Mouse (Mus musculus) hindbrain, embryonic 16.5 days (tissue): ENCODE measurements at regions not wholly inside any gene's neighbourhood (a gene's known extent, or its start where the extent isn't known, plus 50 kb on each side); places are given as distances from the start of the nearest gene placed in this dataset.

Experiments used
- ATAC-seq: fragments of 200-750 bp; cut with Nextera tagmentation; 2 replicates; pipeline ENCODE4 v1.8.0; 2017; ENCODE audit warnings: moderate TSS enrichment, moderate library complexity
- H3K27ac ChIP-seq: fragments of 300-500 bp; sonication (generic); 2 replicates; pipeline ENCODE4 v1.5.1; 2014; ENCODE audit warnings: low read depth, mild to moderate bottlenecking, control low read depth, low read length, moderate library complexity
- H3K27me3 ChIP-seq: fragments of 300-500 bp; sonication (generic); replicated peaks from 2 replicates; pipeline ENCODE4 v1.6.1; 2014; ENCODE audit warnings: low read length; ENCODE audit not compliant: control insufficient read depth, insufficient read depth
- H3K36me3 ChIP-seq: fragments of 300-500 bp; sonication (generic); 2 replicates; pipeline ENCODE4 v1.6.1; 2014; ENCODE audit warnings: mild to moderate bottlenecking, low read length, moderate library complexity, mixed read lengths; ENCODE audit not compliant: control insufficient read depth, insufficient read depth
- H3K4me1 ChIP-seq: fragments of 300-500 bp; sonication (generic); 2 replicates; pipeline ENCODE4 v1.6.1; 2014; ENCODE audit warnings: low read depth, low read length; ENCODE audit not compliant: control insufficient read depth, insufficient read depth
- H3K4me2 ChIP-seq: fragments of 300-500 bp; sonication (generic); 2 replicates; pipeline ENCODE4 v1.6.1; 2014; ENCODE audit warnings: mild to moderate bottlenecking, low read length, control low read depth, moderate library complexity
- H3K4me3 ChIP-seq: fragments of 300-500 bp; sonication (generic); 2 replicates; pipeline ENCODE4 v1.5.1; 2014; ENCODE audit warnings: mild to moderate bottlenecking, low read length, control low read depth, moderate library complexity
- H3K9ac ChIP-seq: fragments of 300-500 bp; sonication (generic); 2 replicates; pipeline ENCODE4 v1.6.1; 2014; ENCODE audit warnings: low read depth, mild to moderate bottlenecking, control low read depth, low read length, moderate library complexity
- H3K9me3 ChIP-seq: fragments of 300-500 bp; sonication (generic); 2 replicates; pipeline ENCODE4 v1.6.1; 2014; ENCODE audit warnings: mild to moderate bottlenecking, low read length, moderate library complexity; ENCODE audit not compliant: control insufficient read depth
- WGBS: fragments of 180-500 bp; shearing (Covaris S2); extraction: QIAGEN DNeasy Blood & Tissue Kit; methylation state at CpG from one replicate; pipeline ENCODE4 v1.1.7; 2014; 5-methylcytosine and 5-hydroxymethylcytosine counted together

DNA sequence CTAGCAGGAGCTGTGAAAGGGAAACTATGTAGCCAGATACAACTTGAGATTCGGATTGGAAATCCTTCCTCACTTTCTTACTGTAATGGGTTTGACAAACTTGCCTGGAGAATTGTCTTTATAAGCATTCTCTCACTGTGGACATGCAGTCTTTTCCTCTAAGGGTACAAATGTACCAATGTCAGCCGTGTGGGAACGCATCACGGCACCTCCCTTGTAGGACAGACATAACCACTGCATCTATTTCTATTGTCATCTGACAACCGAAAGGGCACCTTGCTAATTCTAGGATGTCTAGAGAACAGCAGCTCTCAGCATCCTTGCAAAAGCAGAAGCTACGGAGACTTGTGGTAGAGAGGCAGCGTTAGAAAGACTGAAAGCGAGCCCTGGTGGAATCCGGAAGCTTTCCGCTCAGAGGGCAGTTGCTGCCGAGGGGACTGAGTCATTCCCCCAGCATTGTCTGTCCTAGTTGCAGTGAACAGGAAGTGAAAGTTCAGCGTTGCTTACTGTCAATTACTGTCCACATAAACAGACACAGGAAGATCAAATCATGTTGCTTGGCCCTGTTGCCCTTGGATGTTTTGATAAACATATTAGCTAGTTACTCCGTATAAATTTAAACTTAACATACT is 83.5 kb upstream of the Hgf start:
- Histone ChIP-seq H3K4me1 (no peaks in the 10 kb centered on the region; the same call in 1 of the 2 replicates), H3K9me3 (no peaks in the 10 kb centered on the region), H3K27me3 (no peaks in the 10 kb centered on the region), H3K27ac (no peak overlapping the region), H3K4me3 (no peak overlapping the region), H3K36me3 (no peaks in the 10 kb centered on the region), H3K4me2 (no peak overlapping the region), H3K9ac (no peak overlapping the region)
- ATAC-seq: no peak
- 75% methylated on average over 13 of the region's 13 CpGs for WGBS

DNA sequence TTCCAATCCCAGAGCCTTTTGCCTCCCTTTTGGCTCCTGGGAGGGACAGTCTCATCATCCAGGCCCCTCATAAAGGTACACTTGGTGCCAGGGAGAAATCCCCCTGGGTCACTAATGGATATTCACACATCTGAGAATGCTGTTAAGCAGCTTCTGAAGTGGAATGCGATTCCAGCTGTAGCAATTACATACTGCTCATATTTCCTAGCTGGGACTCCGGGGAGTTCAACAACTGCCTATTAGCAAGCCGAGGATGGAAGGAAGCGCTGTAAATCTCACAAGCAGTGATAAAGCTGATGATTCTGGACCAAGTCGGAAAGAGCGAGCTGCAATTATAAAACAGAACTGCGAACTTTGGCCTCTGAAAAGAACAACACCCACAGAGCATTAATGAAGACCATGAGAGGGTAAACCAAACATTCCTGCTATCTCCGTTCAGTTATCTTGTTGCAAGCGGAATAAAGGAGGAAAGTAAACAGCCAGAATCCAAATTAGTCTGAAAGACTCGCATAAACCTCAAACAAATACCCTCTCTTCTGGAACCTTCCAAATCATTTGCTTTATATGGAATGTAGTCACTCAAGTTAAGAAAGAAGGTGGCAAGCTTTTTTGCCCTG is 82.8 kb upstream of the Hgf start:
- 0 out of 2 replicates have a peak overlapping the region, but pooled peaks have one; percentile 0 for H3K4me2 ChIP-seq
- peak; percentile 37; the same call in 1 of the 2 replicates for ATAC-seq
- H3K9me3 ChIP-seq: no peaks in the 10 kb centered on the region
- no peak overlapping the region for H3K27ac ChIP-seq
- H3K36me3 ChIP-seq: no peaks in the 10 kb centered on the region
- no peak overlapping the region for H3K9ac ChIP-seq
- no peaks in the 10 kb centered on the region; the same call in 1 of the 2 replicates for H3K4me1 ChIP-seq
- no peaks in the 10 kb centered on the region for H3K27me3 ChIP-seq
- H3K4me3 ChIP-seq: no peak overlapping the region
- WGBS: 54% methylated on average over 10 of the region's 10 CpGs

DNA sequence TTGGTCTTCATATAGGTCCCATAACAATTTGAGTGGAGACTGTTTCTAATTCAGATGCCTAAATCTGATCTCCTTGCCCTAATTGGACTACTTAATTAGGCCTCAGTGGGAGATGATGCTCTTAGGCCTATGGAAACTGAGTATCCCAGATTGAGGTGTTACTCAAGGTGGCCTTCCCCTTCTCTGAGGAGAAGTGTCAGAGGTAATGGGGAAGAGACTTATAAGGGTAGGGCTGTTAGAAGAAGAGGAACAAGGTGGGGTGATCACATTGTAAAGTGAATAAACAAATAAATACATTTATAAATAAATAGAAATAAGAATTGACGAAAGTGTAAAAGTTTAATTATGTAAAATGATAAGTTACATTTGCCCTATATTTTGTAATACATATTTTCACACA is 65.3 kb upstream of the Hgf start:
- WGBS: 93% methylated on average over 1 of the region's 1 CpGs
- Histone ChIP-seq H3K27ac (no peak overlapping the region), H3K4me3 (no peak overlapping the region), H3K4me1 (no peaks in the 10 kb centered on the region), H3K9ac (no peak overlapping the region), H3K9me3 (no peaks in the 10 kb centered on the region), H3K4me2 (no peak overlapping the region), H3K27me3 (no peaks in the 10 kb centered on the region), H3K36me3 (no peaks in the 10 kb centered on the region)
- no peak for ATAC-seq

DNA sequence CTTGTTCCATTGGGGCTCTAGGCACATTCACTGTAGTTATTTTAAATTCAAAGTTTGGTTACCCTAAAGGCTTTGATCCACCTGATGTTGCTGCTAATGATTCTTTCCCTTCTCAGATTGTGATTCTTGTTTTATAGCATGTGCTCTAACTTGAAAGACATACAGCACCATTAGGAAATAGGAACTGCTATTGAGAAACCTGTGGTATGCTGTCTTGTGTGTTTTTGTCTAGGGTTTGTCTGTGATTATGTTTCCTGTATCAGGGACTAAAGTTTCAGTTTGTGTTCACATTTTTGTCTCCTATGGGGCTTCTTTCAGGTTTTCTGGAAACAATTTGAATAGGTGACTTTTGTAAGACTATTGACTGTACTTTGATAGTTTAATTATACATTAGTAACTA is 63.5 kb upstream of the Hgf start:
- no peaks in the 10 kb centered on the region for H3K36me3 ChIP-seq
- no peaks in the 10 kb centered on the region for H3K9me3 ChIP-seq
- ATAC-seq: no peak
- no peaks in the 10 kb centered on the region for H3K27me3 ChIP-seq
- no peak overlapping the region for H3K4me3 ChIP-seq
- H3K4me1 ChIP-seq: no peaks in the 10 kb centered on the region
- H3K4me2 ChIP-seq: no peak overlapping the region
- H3K9ac ChIP-seq: no peak overlapping the region
- H3K27ac ChIP-seq: no peak overlapping the region

DNA sequence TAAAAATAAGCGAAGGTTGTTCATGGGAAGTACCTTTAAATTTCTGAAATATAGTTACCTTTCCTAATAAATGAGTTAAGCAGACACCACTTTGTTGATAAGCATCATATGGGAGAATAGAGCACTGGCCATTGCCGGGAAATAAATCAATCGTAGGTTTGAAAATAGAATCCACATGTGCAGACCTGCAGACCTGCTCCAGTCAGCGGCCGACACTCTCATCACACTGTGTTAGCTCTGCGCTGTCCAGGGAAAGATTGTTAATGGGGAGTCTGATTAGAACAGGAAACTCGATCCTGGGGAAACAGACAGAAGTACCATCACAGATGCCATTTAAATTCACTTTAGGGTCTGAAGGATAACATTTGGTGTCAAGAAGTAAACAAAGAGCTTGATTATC is 53.4 kb upstream of the Hgf start:
- no peaks in the 10 kb centered on the region for H3K4me1 ChIP-seq
- ATAC-seq: no peak
- no peak overlapping the region for H3K9ac ChIP-seq
- no peaks in the 10 kb centered on the region for H3K36me3 ChIP-seq
- 76% methylated on average over 7 of the region's 7 CpGs for WGBS
- H3K9me3 ChIP-seq: no peaks in the 10 kb centered on the region
- no peak overlapping the region for H3K27ac ChIP-seq
- H3K4me3 ChIP-seq: no peak overlapping the region
- no peaks in the 10 kb centered on the region for H3K27me3 ChIP-seq
- no peak overlapping the region for H3K4me2 ChIP-seq
